Mouse (Mus musculus) heart, postnatal 4 days (tissue): ENCODE results near the gene Cers6. TPM values are rescaled to one million over a fixed set of nuclear protein-coding genes. Genes with fewer than 3 reads are reported as not detected.
A peak's percentile ranks its signal among the peaks of the same experiment; 100 is the strongest.

Experiments
- DNase-seq: peaks from one replicate; pipeline ENCODE4 v3.0.0; 2021
- total RNA-seq, 2 experiments: library from RNA; stranded (reverse); gene quantifications; 2 replicates each; pipeline ENCODE4 v1.2.3; 2021

Gene Cers6
- total RNA-seq, 2 experiments from 2014 or later: 20.7 to 24.4 TPM

DNA sequence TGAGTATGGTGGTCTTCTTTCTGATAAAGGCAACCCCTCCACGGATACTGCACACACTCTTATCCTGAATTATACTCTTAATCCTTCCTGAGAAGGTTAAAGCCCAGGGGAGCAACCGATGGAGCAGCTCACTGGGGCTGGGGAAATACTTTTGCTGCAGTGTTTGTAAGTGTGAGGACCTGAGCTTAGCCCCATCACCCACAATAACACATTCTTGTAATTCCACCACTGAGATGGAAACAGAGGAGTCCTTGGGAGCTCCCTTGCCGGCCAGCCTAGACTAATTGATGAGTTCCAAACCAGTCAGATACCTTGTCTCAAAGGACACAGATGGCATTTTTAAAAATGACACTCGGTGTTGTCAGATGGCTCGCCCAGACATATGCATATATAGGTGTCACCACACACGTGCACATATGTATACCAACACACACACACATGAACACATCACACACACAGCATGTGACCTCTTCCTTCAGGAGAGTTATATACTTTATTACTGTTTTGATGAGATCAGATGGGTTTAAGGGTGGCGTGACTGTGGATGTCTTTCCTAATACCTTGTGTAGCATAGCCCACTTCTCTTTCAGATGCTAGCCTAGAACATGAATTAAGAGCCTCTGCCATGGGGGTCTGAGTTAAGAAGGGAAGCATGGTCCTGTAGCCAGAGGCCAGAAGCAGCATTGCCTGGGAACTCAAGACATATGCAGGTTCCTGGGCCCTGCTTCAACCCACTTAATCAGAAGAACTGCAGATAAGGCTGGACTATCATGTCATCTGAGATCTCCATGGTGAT is 210.4 kb downstream of the Cers6 start:
- DNase-seq: no peak

GRCm38 (mm10) chr2:69077189-69077588 is 215.9 kb downstream of the Cers6 start:
- DNase-seq: peak; percentile 18

GRCm38 (mm10) chr2:69080760-69081159 is 219.5 kb downstream of the Cers6 start:
- no peak for DNase-seq

GRCm38 (mm10) chr2:69082499-69083197 is 221.4 kb downstream of the Cers6 start:
- no peak for DNase-seq

DNA sequence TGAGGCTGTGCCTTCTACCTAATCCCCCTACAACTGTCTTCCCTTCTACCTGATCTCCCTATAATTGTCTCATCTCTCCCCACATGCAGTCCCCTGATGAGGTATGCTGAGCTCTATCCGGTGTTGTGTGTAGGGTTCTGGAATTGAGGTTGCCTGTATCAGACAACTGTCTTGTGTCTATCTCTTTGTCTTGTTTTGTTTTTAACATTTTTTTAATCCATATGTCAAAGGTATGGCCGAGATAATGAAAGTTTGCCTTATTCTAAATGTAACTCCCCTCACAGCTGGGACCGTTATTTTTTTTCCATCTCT is 221.9 kb downstream of the Cers6 start:
- no peak for DNase-seq

DNA sequence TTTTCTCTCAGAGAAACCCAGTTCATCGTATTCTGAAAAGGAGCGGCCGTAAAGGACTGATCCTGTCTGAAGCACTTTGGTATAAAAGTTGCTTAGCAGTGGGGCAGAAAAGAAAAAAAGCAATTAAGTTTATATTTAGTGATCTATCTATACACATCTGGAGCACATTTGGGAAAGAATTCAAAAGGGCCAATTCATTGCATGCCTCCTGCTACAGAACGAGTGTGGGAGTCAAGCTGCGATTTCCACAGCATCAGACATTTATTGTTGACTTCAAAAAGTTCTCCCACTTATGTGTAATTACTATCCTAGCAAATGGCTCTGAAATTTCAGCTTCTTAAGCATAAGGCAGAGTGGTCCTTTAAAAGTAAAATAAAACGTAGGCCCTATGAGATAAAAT is 223.2 kb downstream of the Cers6 start:
- no peak for DNase-seq

- no peak for DNase-seq
Observed at GRCm38 (mm10) chr2:69086505-69087260, 225.4 kb downstream of the Cers6 start.

DNA sequence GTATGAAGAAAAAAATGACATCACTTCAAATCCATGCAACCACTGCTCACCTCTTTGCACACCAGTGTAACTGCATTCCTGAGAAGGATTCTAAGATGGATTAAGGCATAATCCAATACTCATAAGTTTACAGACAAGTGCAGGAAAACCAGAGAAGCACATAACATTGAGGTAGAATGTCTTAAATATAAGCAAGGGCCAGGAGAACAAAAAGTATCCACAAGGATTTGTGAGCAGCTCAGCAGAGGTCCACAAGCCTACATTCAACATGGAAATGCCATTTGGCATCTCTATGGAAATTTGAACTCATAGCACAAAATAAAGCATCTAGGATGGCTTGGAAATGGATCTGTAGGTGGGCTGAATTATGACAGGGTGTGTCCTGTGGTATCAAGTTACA is 234.6 kb downstream of the Cers6 start:
- DNase-seq: no peak

GRCm38 (mm10) chr2:69096821-69097220 is 235.6 kb downstream of the Cers6 start:
- no peak for DNase-seq

- DNase-seq: no peak
Observed at GRCm38 (mm10) chr2:69097526-69097925, 236.3 kb downstream of the Cers6 start.

- DNase-seq: no peak
Observed at GRCm38 (mm10) chr2:69098701-69099100, 237.5 kb downstream of the Cers6 start.

DNA sequence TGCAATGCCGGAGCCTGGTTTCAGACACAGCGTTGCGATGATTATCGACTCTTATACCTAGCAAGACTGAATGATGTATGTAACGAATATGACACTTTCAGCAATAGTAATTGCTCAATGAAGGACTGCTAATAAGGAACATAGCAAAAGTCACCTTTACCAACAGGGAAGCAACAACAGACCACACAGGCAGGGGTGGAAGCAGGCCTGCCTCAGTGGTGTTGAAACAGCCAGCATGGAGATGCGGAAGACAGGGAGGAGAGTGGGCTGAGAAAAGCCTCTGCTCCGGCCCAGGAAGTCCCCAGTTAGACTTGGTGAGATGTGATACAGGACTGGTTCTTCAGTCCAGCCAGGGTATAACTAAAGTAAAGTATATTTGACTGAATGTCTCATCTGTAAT is 237.9 kb downstream of the Cers6 start:
- DNase-seq: no peak

DNA sequence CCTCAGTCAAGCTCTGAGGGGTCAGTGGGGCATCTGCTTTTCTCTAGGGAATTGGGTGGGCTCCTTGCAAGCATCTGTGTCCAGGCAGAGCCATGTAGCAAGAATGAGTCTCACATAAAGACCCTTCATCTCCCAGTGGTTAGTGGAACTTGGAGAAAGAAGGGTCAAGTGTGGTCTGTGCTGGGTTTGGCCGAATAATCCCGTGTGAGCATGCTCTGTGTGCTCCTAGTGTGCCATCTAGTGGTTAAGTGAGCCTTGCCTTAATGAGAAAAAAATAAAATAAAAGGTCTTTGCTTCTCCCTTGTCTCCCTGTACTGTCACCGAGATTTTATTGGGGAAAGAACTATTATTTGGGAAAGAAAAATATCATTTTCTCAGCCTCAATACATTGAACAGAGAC is 239.5 kb downstream of the Cers6 start:
- peak; percentile 58 for DNase-seq

DNA sequence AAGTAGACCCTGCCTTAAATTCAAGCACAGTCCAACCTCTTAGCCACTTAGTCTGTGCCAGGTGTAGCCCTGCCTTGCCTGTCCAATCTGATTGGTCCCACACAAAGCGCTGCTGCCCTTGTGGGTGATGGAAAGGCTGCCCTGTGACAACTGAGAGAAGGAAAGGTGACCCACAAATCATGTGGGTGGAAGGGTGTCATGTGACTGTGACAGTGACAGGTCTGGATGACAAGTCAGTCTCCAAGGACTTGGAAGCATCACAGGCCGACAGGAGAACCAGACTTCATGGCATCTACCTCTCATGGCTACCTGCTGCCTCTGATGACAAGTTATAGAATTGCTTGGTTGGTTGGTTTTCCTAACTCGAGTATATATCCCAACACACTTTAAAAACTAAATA is 242.3 kb downstream of the Cers6 start:
- no peak for DNase-seq

GRCm38 (mm10) chr2:69104511-69105145 is 243.4 kb downstream of the Cers6 start:
- no peak for DNase-seq

DNA sequence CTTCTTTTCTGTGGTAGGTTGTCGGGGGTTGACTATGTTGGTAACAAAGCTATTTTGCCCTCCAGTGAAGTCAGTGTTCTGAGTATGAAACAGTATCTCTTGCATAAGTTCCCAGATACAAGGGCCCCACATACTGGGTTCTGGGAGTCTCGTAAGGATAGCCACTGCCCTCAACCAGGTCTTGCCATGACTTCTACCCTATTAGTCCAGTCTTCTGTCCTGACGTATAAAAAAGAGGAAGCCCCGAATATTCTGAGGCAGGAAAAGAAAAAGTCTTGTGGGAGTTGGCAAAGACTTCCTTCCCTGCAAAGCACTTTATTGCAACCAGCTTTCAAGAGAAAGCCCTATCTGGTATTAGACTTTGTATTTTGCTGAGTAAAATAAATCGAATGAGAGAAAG is 248.0 kb downstream of the Cers6 start:
- DNase-seq: no peak

DNA sequence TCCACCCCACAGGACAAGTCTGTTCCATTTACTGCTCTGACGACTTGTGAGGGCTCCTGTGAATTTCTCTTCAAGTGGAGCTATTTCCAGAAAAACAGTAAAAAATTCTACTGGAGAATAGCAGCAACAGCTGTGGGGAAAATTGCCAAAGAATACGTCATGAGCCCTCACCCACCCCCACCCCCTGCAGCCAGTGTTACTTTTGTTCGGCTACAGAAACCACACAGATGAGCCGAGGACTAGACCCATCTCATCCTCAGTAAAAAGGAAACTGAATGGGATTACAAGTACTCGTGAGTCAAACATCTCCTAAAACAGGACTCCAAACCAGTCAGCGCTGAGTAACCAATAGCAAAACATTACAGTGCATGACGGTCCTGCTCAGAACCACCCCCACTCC is 248.5 kb downstream of the Cers6 start:
- no peak for DNase-seq

GRCm38 (mm10) chr2:69112609-69113008 is 251.4 kb downstream of the Cers6 start:
- DNase-seq: no peak

- no peak for DNase-seq
Observed at GRCm38 (mm10) chr2:69113829-69114547, 252.7 kb downstream of the Cers6 start.

DNA sequence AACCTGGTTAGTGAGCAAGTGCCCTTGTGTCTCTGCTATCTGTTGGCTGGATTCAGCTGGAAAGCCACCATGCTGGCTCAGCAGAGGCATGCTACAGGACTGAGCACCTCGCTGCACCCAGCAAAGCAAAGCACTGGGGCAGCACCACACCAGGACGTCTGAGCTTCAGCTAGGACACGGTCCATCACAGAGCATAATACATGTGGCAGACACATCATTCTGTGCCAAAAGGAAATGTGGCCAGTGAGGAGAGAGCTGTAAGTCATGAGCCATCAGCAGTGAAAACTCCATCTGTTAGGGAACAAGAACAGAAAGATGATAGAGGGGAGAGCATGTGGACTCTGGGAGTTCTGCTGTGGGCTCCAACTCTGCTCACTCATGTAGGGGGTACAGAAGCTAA is 254.7 kb downstream of the Cers6 start:
- no peak for DNase-seq

DNA sequence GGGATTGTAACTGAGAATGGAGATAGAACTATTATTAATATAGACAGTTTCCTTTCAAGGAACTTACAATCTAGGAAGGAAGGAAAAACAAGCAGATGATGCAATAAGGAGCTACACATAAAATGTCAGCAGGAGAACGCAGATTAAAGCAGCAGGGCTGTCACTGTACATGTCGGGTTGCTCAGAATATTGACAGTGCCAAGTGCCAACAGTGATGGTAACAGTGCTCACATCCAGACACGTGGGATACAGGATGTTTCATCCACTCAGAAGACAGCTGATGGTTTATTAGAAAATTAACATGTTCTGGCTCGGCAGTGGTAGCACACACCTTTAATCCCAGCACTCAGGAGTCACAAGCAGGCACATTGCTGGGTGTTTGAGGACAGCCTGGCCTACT is 255.5 kb downstream of the Cers6 start:
- no peak for DNase-seq

DNA sequence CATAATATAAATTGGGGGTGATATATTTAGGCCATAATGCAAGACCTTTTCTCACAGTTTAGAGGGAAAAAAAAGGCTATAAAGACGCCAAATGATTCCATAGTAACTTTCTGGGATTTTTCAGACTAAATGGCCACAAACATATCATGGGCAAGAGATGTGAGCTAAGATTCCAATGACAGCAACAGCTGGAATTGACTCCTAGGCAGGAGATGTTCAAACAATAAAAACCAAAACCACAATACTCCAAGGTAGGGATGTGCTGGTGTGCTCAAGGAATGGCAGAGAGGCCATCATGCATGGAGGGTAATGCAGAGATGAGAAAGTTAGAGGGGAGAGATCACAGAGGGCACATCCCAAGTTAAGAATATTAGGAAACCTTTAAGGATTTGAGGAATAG is 257.8 kb downstream of the Cers6 start:
- DNase-seq: no peak
